Comparison of ENCODE assay signal across 9 mouse cellular contexts in the genomic region with DNA sequence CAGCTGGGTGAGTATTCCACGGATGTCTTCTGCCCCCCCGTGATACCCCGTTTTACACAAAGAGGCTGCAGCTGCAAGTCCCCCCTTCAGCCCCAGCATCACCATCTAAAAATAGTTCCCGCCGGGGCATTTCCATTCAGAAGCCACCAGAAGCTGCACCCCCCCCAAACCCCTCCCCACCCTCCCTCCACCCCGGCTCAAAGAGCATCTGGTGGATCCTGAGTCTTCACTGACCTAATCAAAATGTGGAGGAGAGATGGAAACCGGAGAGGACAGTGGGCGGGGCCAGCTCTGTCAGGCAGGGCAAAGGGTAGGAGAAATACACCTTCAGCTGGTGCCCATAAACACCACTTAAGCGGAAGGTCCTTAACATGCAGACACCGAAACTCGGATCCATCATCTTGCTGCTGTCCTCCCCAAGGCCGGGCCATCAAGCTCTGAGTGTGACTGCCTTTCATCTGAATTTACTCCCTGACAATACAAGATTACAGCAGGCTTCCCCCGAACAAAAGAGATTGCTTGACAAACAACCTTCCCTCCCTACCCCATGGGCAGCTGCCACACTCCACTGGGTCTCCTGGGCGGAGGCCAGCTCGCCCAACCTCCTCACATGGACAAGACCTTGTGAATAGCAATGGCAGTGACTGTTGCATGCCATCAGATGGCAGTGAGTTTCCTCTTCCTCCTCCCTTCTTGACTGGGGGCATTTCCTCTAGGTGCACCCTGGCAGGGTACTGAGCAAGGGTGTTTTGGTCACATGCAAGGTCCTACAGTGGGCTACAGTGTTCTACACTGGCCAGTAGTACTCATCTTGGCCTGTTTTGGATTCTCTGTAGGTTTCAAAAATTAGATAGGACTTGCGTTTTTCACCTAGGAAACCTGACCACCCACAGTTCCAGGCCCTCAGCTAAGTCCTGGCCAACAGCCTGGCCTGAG. TPM values are rescaled to one million over a fixed set of nuclear protein-coding genes. Genes with fewer than 3 reads are reported as not detected.
A peak's percentile ranks its signal among the peaks of the same experiment; 100 is the strongest.
DNase-seq lines count a peak whose midpoint lies in the region; ATAC-seq lines count a peak whose summit lies in the region.
"Had no signal": no experiment of that assay in that cellular context is flagged by ENCODE, and none has a peak within 500 bp of the region (broad histone marks: within the 10 kb centered on the region; RNA-seq: fewer than 3 reads in every experiment).

No protein-coding gene starts in this region.

- no peaks in the 10 kb centered on the region for H3K9me3 ChIP-seq in hindbrain, embryonic 14.5 days (ENCODE audit: control insufficient read depth, low read length)
- H3K9me3 ChIP-seq in midbrain, embryonic 10.5 days (replicated peaks) = no peaks in the 10 kb centered on the region

- no peak overlapping the region for H3K4me2 ChIP-seq in hindbrain, embryonic 14.5 days (replicated peaks)

- peak; percentile 64; the same call in 1 of the 2 replicates for ATAC-seq in hindbrain, embryonic 14.5 days (ENCODE audit: low FRiP score)
- ATAC-seq: lung, postnatal 0 days had no signal

- DNase-seq in ovary, adult 18-20 months (ENCODE audit: low spot score) = peak; percentile 59
- no peak for DNase-seq in ovary, postnatal 10 days (ENCODE audit: low spot score)
- peak; percentile 48 for DNase-seq in hindbrain, embryonic 14.5 days (ENCODE audit: low spot score)
- DNase-seq in midbrain, embryonic 10.5 days (ENCODE audit: low spot score) = peak; percentile 42
- DNase-seq in retina, postnatal 7 days (ENCODE audit: low read depth, low spot score) = peak; percentile 14
- no peak for DNase-seq in cerebellum, adult 11 months
- DNase-seq in frontal cortex, adult 2 months (ENCODE audit: extremely low spot score in 1 of 2, low spot score in 1 of 2) = no peak
- DNase-seq in left cerebral cortex, adult 11 months (ENCODE audit: low spot score) = no peak

- peak overlapping the region; percentile 9; the same call in 1 of the 2 replicates for H3K27ac ChIP-seq in hindbrain, embryonic 14.5 days
- peak overlapping the region; percentile 43; the same call in 1 of the 2 replicates for H3K27ac ChIP-seq in midbrain, embryonic 10.5 days (replicated peaks)

- no peaks in the 10 kb centered on the region for H3K27me3 ChIP-seq in hindbrain, embryonic 14.5 days (ENCODE audit: control insufficient read depth, insufficient read depth, low read length)
- H3K27me3 ChIP-seq in midbrain, embryonic 10.5 days (ENCODE audit: low read depth, poor library complexity, severe bottlenecking) = peaks cover 15% of the 10 kb centered on the region

- no peaks in the 10 kb centered on the region for H3K36me3 ChIP-seq in hindbrain, embryonic 14.5 days (replicated peaks; ENCODE audit: control insufficient read depth, insufficient read depth)
- H3K36me3 ChIP-seq in midbrain, embryonic 10.5 days = no peaks in the 10 kb centered on the region

- H3K4me1 ChIP-seq in hindbrain, embryonic 14.5 days (replicated peaks; ENCODE audit: control insufficient read depth, insufficient read depth, low read length) = peaks cover 15% of the 10 kb centered on the region
- H3K4me1 ChIP-seq in midbrain, embryonic 10.5 days = peaks cover 13% of the 10 kb centered on the region

- H3K4me3 ChIP-seq in hindbrain, embryonic 14.5 days (replicated peaks; ENCODE audit: low read length) = no peak overlapping the region
- no peak overlapping the region; the same call in 1 of the 2 replicates for H3K4me3 ChIP-seq in midbrain, embryonic 10.5 days

- H3K9ac ChIP-seq in hindbrain, embryonic 14.5 days = no peak overlapping the region

- WGBS in hindbrain, embryonic 14.5 days = 19% methylated on average over 16 of the region's 16 CpGs
- 28% methylated on average over 16 of the region's 16 CpGs for WGBS in midbrain, embryonic 10.5 days

RNA-seq across cellular contexts. Expression of gene Otos, which starts 32.3 kb away (rescaled TPM):
- 0.31 TPM in 1 of 2 replicates, not detected in the other for polyA plus RNA-seq in hindbrain, embryonic 14.5 days (2014; fragmentation: Nextera tagmentation; extraction: Ambion mirVana)
- polyA plus RNA-seq in midbrain, embryonic 10.5 days (2016; fragmentation: Nextera tagmentation; extraction: Ambion mirVana) = 0.07 TPM in 1 of 2 replicates, not detected in the other
- 0.23 and 0.28 TPM in 2 replicates for polyA plus RNA-seq in frontal cortex, adult 2 months (2012; rRNA removed)

RNA-seq across cellular contexts. Expression of gene Cops9, which starts 39.2 kb away (rescaled TPM):
- polyA plus RNA-seq in hindbrain, embryonic 14.5 days (2014; fragmentation: Nextera tagmentation; extraction: Ambion mirVana) = 553 and 683 TPM in 2 replicates
- polyA plus RNA-seq in midbrain, embryonic 10.5 days (2016; fragmentation: Nextera tagmentation; extraction: Ambion mirVana) = 368 and 378 TPM in 2 replicates
- 329 and 454 TPM in 2 replicates for polyA plus RNA-seq in frontal cortex, adult 2 months (2012; rRNA removed)

Comparison
In these comparisons a context has a peak if more than half of its experiments do, and no peak if none do; other contexts are left out.
1. DNase-seq: peak in ovary, adult 18-20 months (single experiment), hindbrain, embryonic 14.5 days (single experiment), midbrain, embryonic 10.5 days (single experiment) and retina, postnatal 7 days (single experiment); none in ovary, postnatal 10 days (single experiment), cerebellum, adult 11 months (single experiment), frontal cortex, adult 2 months (0 of 2) and left cerebral cortex, adult 11 months (single experiment).